Mouse (Mus musculus) limb, embryonic 13.5 days (tissue): ENCODE results near the gene Gm21976. TPM values are rescaled to one million over a fixed set of nuclear protein-coding genes. Genes with fewer than 3 reads are reported as not detected.

Experiments used
- ATAC-seq: fragments of 200-750 bp; cut with Nextera tagmentation; 2 replicates; pipeline ENCODE4 v1.8.0; 2017; ENCODE audit warnings: low read depth, moderate number of reproducible peaks, moderate TSS enrichment; ENCODE audit not compliant: low FRiP score
- H3K27ac ChIP-seq: fragments of 300-500 bp; sonication (generic); 2 replicates; pipeline ENCODE4 v1.5.1; 2015; ENCODE audit warnings: inconsistent platforms, mild to moderate bottlenecking, moderate library complexity
- H3K27me3 ChIP-seq: fragments of 300-500 bp; sonication (generic); 2 replicates; pipeline ENCODE4 v1.6.1; 2015; ENCODE audit warnings: mild to moderate bottlenecking, inconsistent platforms
- H3K36me3 ChIP-seq: fragments of 300-500 bp; sonication (generic); 2 replicates; pipeline ENCODE4 v1.6.1; 2015; ENCODE audit warnings: inconsistent platforms, mild to moderate bottlenecking, moderate library complexity
- H3K4me1 ChIP-seq: fragments of 300-500 bp; sonication (generic); 2 replicates; pipeline ENCODE4 v1.6.1; 2015; ENCODE audit warnings: inconsistent platforms
- H3K4me2 ChIP-seq: fragments of 300-500 bp; sonication (generic); replicated peaks from 2 replicates; pipeline ENCODE4 v1.6.1; 2015; ENCODE audit warnings: inconsistent platforms, mild to moderate bottlenecking, moderate library complexity
- H3K4me3 ChIP-seq: fragments of 300-500 bp; sonication (generic); 2 replicates; pipeline ENCODE4 v1.5.1; 2015; ENCODE audit warnings: moderate library complexity, mild to moderate bottlenecking, inconsistent platforms
- H3K9ac ChIP-seq: fragments of 300-500 bp; sonication (generic); 2 replicates; pipeline ENCODE4 v1.6.1; 2015; ENCODE audit warnings: mild to moderate bottlenecking, inconsistent platforms
- H3K9me3 ChIP-seq: fragments of 300-500 bp; sonication (generic); 2 replicates; pipeline ENCODE4 v1.6.1; 2016; ENCODE audit warnings: inconsistent platforms
- WGBS: fragments of 180-500 bp; shearing (Covaris S2); methylation state at CpG from one replicate; pipeline ENCODE4 v1.1.7; 2015; 5-methylcytosine and 5-hydroxymethylcytosine counted together
- polyA plus RNA-seq: library from polyadenylated mRNA; unstranded; fragments of >200 nt; fragmentation: Nextera tagmentation; extraction: Ambion mirVana; gene quantifications from 2 replicates; pipeline ENCODE4 v1.2.1, GENCODE M21; 2015

The Gm21976 gene
- polyA plus RNA-seq, 1 experiment from 2014 or later = not detected

- Histone ChIP-seq H3K4me3 (no peak overlapping the region), H3K4me2 (no peak overlapping the region), H3K9me3 (no peaks in the 10 kb centered on the region), H3K27me3 (no peaks in the 10 kb centered on the region), H3K27ac (no peak overlapping the region), H3K36me3 (peaks cover 34% of the 10 kb centered on the region), H3K4me1 (peaks cover 7% of the 10 kb centered on the region; the same call in 1 of the 2 replicates), H3K9ac (no peak overlapping the region)
- ATAC-seq = no peak
- WGBS = 43% methylated on average over 5 of the region's 5 CpGs
Observed at GRCm38 (mm10) chr13:98306393-98306792, 26.7 kb downstream of the Gm21976 start.

- Histone ChIP-seq H3K9me3 (no peaks in the 10 kb centered on the region), H3K4me3 (no peak overlapping the region), H3K9ac (no peak overlapping the region), H3K4me1 (peaks cover 7% of the 10 kb centered on the region; the same call in 1 of the 2 replicates), H3K27ac (no peak overlapping the region; the same call in 1 of the 2 replicates), H3K4me2 (no peak overlapping the region), H3K27me3 (no peaks in the 10 kb centered on the region), H3K36me3 (peaks cover 39% of the 10 kb centered on the region)
- WGBS = 53% methylated on average over 14 of the region's 14 CpGs
- ATAC-seq = no peak
Observed at GRCm38 (mm10) chr13:98306852-98307475, 27.3 kb downstream of the Gm21976 start.

- no peak overlapping the region for H3K27ac ChIP-seq
- ATAC-seq = no peak
- H3K36me3 ChIP-seq = peaks cover 48% of the 10 kb centered on the region
- 84% methylated on average over 5 of the region's 5 CpGs for WGBS
- H3K4me2 ChIP-seq = no peak overlapping the region
- peaks cover 13% of the 10 kb centered on the region; the same call in 1 of the 2 replicates for H3K4me1 ChIP-seq
- no peaks in the 10 kb centered on the region for H3K27me3 ChIP-seq
- H3K4me3 ChIP-seq = no peak overlapping the region
- H3K9ac ChIP-seq = no peak overlapping the region
- no peaks in the 10 kb centered on the region for H3K9me3 ChIP-seq
Observed at GRCm38 (mm10) chr13:98308004-98308403, 28.3 kb downstream of the Gm21976 start.

- ATAC-seq = no peak
- H3K27ac ChIP-seq = no peak overlapping the region
- no peak overlapping the region for H3K4me3 ChIP-seq
- H3K9ac ChIP-seq = no peak overlapping the region
- H3K9me3 ChIP-seq = no peaks in the 10 kb centered on the region
- H3K4me1 ChIP-seq = peaks cover 13% of the 10 kb centered on the region; the same call in 1 of the 2 replicates
- H3K36me3 ChIP-seq = peaks cover 55% of the 10 kb centered on the region
- 46% methylated on average over 4 of the region's 4 CpGs for WGBS
- H3K27me3 ChIP-seq = no peaks in the 10 kb centered on the region
- no peak overlapping the region for H3K4me2 ChIP-seq
Observed at GRCm38 (mm10) chr13:98308724-98309123, 29.0 kb downstream of the Gm21976 start.

GRCm38 (mm10) chr13:98311597-98311996, 31.9 kb downstream of the Gm21976 start:
- 95% methylated on average over 5 of the region's 5 CpGs for WGBS
- no peak for ATAC-seq
- Histone ChIP-seq H3K36me3 (peaks cover 56% of the 10 kb centered on the region), H3K27me3 (no peaks in the 10 kb centered on the region), H3K27ac (no peak overlapping the region), H3K9ac (no peak overlapping the region), H3K4me3 (no peak overlapping the region), H3K9me3 (no peaks in the 10 kb centered on the region), H3K4me1 (peaks cover 24% of the 10 kb centered on the region), H3K4me2 (no peak overlapping the region)

- H3K27me3 ChIP-seq = no peaks in the 10 kb centered on the region
- H3K36me3 ChIP-seq = peaks cover 48% of the 10 kb centered on the region
- no peak overlapping the region for H3K9ac ChIP-seq
- H3K27ac ChIP-seq = no peak overlapping the region
- H3K9me3 ChIP-seq = no peaks in the 10 kb centered on the region
- H3K4me3 ChIP-seq = no peak overlapping the region
- 78% methylated on average over 7 of the region's 7 CpGs for WGBS
- H3K4me2 ChIP-seq = no peak overlapping the region
- ATAC-seq = no peak
- H3K4me1 ChIP-seq = peaks cover 20% of the 10 kb centered on the region
Observed at GRCm38 (mm10) chr13:98313631-98314030, 33.9 kb downstream of the Gm21976 start.

- Histone ChIP-seq H3K4me1 (peaks cover 20% of the 10 kb centered on the region), H3K36me3 (peaks cover 35% of the 10 kb centered on the region), H3K27ac (no peak overlapping the region), H3K4me3 (peak overlapping the region; percentile 97), H3K4me2 (peak overlapping the region; percentile 81), H3K27me3 (no peaks in the 10 kb centered on the region), H3K9me3 (no peaks in the 10 kb centered on the region), H3K9ac (peak overlapping the region; percentile 1; the same call in 1 of the 2 replicates)
- ATAC-seq = no peak
- 61% methylated on average over 4 of the region's 4 CpGs for WGBS
Observed at GRCm38 (mm10) chr13:98315124-98315523, 35.4 kb downstream of the Gm21976 start.

DNA sequence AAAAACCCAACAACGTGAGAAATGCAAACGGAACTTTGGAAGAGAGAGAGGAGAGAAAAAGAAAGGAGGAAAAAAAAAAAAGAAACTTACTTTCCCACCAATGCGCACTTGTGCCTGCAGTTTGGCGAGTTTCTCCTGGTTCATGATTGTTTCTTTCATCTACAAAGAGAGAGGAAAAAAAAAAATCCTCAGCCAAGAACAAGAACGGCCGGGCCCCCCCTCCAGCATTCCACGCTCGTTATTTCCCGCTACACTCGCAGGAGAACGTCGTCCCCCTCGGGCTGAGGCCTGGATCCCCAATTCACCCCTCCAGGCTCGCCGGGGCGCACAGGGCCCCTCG, 36.4 kb downstream of the Gm21976 start:
- no peak for ATAC-seq
- under 1% methylated on average over 17 of the region's 17 CpGs for WGBS
- Histone ChIP-seq H3K27ac (peak overlapping the region; percentile 93), H3K4me2 (peak overlapping the region; percentile 81), H3K27me3 (no peaks in the 10 kb centered on the region), H3K4me1 (peaks cover 20% of the 10 kb centered on the region), H3K9me3 (no peaks in the 10 kb centered on the region), H3K9ac (peak overlapping the region; percentile 99), H3K4me3 (peak overlapping the region; percentile 97), H3K36me3 (peaks cover 26% of the 10 kb centered on the region)

DNA sequence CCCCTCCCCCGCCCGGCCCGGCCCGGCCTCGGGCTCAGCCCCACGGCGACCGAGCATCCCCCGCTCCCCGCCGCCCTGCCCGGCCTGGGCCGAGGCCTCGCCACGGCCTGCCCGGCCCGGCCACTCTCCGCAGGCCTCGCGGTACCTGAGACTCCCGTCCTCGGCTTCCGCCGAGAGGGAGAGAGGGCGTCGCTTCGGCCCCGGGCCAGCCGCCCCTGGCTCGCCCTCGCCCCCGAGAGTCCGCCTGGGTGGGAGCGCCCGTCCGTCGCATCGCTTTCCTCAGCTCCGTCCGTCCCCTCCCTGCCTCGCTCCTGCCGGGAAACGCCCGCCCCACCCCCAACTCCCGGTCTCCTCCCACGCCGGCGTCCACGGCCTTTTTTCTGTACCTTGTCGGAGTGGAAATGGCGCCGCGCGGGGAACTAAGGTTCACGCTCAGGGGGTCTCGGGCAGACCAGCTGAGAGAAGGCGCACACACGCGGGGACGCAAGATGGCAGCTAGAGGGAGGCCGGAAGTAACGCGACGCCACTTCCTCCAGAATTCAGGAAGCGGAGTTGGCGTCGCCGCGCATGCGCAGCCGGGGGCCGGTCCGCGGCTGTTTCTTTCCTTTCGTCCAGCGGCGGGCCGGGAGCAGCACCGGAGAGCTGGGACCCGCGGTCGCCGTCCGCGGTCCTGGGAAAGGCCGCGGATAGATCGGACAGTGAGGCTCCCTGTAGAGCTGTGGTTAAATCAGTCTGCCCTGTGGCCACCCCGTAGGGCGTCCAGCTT, 37.0 kb downstream of the Gm21976 start, which contains the start of gene Btf3:
Gene Btf3, minus strand, starts transcription at position 527 of the 766 bp plus-strand sequence.
- under 1% methylated on average over 76 of the region's 90 CpGs for WGBS
- no peaks in the 10 kb centered on the region for H3K9me3 ChIP-seq

DNA sequence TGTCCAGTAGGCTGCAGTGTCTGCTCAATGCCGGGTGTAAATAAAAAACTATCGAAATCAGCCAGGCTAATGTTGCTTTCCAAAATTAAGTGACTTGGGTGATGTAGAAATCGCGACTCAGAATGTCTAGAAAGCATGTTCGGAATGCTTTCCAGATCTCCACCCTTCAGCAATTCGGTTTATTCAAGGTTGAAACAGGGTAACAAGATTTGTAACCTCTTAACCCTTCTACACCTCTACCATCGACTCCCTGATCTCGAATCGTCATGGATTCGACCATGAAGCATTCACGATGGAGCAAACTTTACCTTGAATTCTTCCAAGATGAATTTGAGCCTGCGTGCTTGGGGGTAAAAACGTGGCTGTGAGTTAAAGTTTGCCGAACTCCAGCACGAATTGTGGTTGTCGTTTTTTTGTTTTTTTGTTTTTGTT, 37.6 kb downstream of the Gm21976 start:
- Histone ChIP-seq H3K4me3 (peak overlapping the region; percentile 97), H3K9ac (peak overlapping the region; percentile 99), H3K4me2 (peak overlapping the region; percentile 76), H3K36me3 (peaks cover 14% of the 10 kb centered on the region), H3K4me1 (peaks cover 19% of the 10 kb centered on the region), H3K27me3 (no peaks in the 10 kb centered on the region), H3K9me3 (no peaks in the 10 kb centered on the region), H3K27ac (peak overlapping the region; percentile 93)
- WGBS = 3% methylated on average over 16 of the region's 16 CpGs
- no peak for ATAC-seq

More for the DNA sequence above, 37.0 kb downstream of the Gm21976 start, which contains the start of gene Btf3:
- Histone ChIP-seq H3K27me3 (no peaks in the 10 kb centered on the region), H3K4me3 (peak within 1 kb of the TSS; percentile 97), H3K9ac (peak within 1 kb of the TSS; percentile 99), H3K4me1 (peaks cover 20% of the 10 kb centered on the region), H3K4me2 (peak within 1 kb of the TSS; percentile 81), H3K27ac (peak within 1 kb of the TSS; percentile 93), H3K36me3 (peaks cover 20% of the 10 kb centered on the region)
- peak; percentile 92 for ATAC-seq

DNA sequence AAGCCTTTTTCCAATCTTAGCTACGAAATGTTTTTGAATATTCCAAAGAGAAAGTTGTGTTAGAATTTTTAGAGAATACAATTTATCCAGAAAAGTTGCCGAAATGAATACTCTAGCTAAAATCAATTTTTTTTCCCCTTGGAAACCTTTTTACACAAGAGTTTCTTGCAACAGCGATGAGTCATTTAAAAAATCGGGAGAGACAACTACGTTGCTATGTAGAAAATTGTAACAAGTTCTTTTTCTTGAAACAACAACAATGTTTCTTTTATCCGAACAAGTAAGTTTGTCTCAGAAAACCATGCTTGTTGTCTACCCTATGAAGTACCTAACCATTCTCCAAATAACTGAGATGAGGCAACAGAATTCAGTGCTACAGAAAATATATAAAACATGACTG, 38.2 kb downstream of the Gm21976 start:
- WGBS = 92% methylated on average over 6 of the region's 6 CpGs
- Histone ChIP-seq H3K4me1 (peaks cover 14% of the 10 kb centered on the region), H3K27ac (no peak overlapping the region), H3K9me3 (no peaks in the 10 kb centered on the region), H3K27me3 (no peaks in the 10 kb centered on the region), H3K36me3 (peaks cover 9% of the 10 kb centered on the region), H3K4me3 (no peak overlapping the region), H3K4me2 (no peak overlapping the region), H3K9ac (no peak overlapping the region; the same call in 1 of the 2 replicates)
- no peak for ATAC-seq

- no peak overlapping the region for H3K9ac ChIP-seq
Observed at GRCm38 (mm10) chr13:98325034-98325433, 45.3 kb downstream of the Gm21976 start.

More at GRCm38 (mm10) chr13:98325034-98325433, 45.3 kb downstream of the Gm21976 start:
- WGBS = 30% methylated on average over 11 of the region's 11 CpGs
- Histone ChIP-seq H3K36me3 (no peaks in the 10 kb centered on the region), H3K4me3 (no peak overlapping the region), H3K4me2 (no peak overlapping the region), H3K4me1 (no peaks in the 10 kb centered on the region), H3K27ac (no peak overlapping the region), H3K9me3 (no peaks in the 10 kb centered on the region), H3K27me3 (no peaks in the 10 kb centered on the region)
- ATAC-seq = peak; percentile 51; the same call in 1 of the 2 replicates
